Mouse (Mus musculus) lung, postnatal 0 days (tissue): Measurements from ENCODE around the gene Gpr83.

ENCODE experiments used
- CTCF ChIP-seq: IDR thresholded peaks from 2 replicates; pipeline ENCODE4 v1.5.1; 2016; ENCODE audit warnings: antibody characterized with exemption, mild to moderate bottlenecking
- EP300 ChIP-seq: IDR thresholded peaks from 2 replicates; pipeline ENCODE4 v1.6.1; 2016; ENCODE audit warnings: antibody characterized with exemption, mild to moderate bottlenecking, control low read depth

DNA sequence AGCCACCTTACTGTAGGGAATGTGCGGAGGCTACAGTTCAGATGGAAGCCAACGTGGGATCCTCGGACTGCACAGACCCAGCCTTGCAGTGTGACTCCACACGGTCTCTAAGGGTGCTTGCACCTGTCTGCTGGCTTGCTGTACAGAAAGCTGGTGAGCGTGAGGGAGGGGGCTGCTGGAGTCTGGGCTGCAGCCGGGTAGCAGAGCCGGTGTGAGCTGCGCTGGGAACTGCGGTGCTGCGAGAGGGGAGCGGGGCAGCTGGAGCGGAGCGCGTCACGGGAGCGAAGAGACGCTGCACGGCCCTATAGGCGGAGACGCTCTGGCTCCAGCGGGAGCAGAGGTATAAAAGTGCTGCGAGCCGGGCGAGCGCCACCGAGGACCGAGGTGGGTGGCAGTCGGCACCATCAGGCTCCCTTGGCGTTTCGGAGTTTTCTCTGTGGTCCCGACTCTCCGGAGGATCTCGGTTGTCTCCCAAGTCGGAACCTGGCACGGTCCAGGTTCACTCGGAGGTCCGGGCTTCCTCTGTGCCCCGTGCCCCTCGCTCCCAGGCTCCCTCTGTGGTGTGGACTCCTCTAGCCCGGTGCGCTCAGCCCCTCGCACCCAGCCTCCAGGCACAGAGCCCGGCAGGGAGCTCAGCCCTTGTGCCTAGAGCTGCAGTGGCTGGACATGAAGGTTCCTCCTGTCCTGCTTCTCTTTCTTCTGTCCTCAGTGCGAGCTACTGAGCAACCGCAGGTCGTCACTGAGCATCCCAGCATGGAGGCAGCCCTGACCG, at the start of gene Gpr83:
- TF ChIP-seq CTCF (no peak), EP300 (no peak)
